22 mouse cellular contexts compared by ENCODE assay signal in the genomic region with DNA sequence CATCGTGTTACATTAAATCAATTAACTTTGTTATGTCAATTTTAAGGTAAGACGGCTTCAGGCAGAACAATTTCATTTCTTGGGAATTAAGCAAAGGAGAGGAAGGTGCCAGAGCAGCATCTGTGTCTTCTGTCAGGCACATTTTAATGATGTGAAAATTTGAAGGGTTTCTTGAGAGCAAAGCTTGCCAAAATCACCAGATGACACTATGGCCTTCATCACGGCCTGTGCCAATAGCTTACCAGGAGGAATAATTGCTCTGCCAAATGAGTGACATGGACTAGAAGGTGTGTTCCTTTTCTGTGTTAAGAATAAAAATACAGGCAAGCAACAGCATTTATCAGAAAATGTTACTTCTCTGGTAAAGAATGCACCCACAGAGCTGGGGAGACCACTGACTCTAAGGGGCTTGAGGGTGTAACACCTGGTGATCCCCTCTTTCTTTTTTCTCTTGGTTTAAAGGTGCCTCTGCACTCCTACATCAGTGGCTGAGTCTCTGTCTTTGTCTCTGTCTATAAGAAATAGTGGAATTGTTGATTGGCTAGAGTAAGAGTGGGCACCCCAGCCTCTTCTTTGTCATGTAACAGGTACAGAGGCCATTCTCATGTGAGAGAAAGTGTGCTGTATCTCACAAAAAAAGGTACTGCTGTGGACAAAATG.
A peak's percentile ranks its signal among the peaks of the same experiment; 100 is the strongest.
DNase-seq lines count a peak whose midpoint lies in the region; ATAC-seq lines count a peak whose summit lies in the region.
"Had no signal": no experiment of that assay in that cellular context is flagged by ENCODE, and none has a peak within 500 bp of the region (broad histone marks: within the 10 kb centered on the region; RNA-seq: fewer than 3 reads in every experiment).

No protein-coding gene starts in this region.

- H3K4me1 ChIP-seq in forebrain, embryonic 13.5 days, result no peaks in the 10 kb centered on the region
- no peaks in the 10 kb centered on the region for H3K4me1 ChIP-seq in forebrain, embryonic 12.5 days
- H3K4me1 ChIP-seq in forebrain, embryonic 16.5 days (replicated peaks; ENCODE audit: control insufficient read depth, insufficient read depth, low read length), result 0 out of 2 replicates have a peak, but pooled peaks cover 8% of the 10 kb centered on the region
- H3K4me1 ChIP-seq: embryonic facial prominence, embryonic 12.5 days; midbrain, embryonic 12.5 days had no signal

- no peak overlapping the region for H3K9ac ChIP-seq in forebrain, embryonic 13.5 days
- no peak overlapping the region for H3K9ac ChIP-seq in forebrain, embryonic 12.5 days
- no peak overlapping the region for H3K9ac ChIP-seq in forebrain, embryonic 16.5 days (replicated peaks; ENCODE audit: low read depth, low read length)
- H3K9ac ChIP-seq: embryonic facial prominence, embryonic 12.5 days; midbrain, embryonic 12.5 days had no signal

- intact Hi-C loops in left cerebral cortex, postnatal 4 days (cut with DNase I), result no loop called here

- no peak overlapping the region for H3K4me2 ChIP-seq in forebrain, embryonic 13.5 days
- no peak overlapping the region for H3K4me2 ChIP-seq in forebrain, embryonic 12.5 days
- H3K4me2 ChIP-seq in forebrain, embryonic 16.5 days (ENCODE audit: low read length), result no peak overlapping the region
- H3K4me2 ChIP-seq: embryonic facial prominence, embryonic 12.5 days; midbrain, embryonic 12.5 days had no signal

- H3K36me3 ChIP-seq in forebrain, embryonic 13.5 days (ENCODE audit: poor library complexity, severe bottlenecking), result no peaks in the 10 kb centered on the region
- no peaks in the 10 kb centered on the region for H3K36me3 ChIP-seq in forebrain, embryonic 12.5 days (replicated peaks)
- H3K36me3 ChIP-seq in forebrain, embryonic 16.5 days (ENCODE audit: control insufficient read depth, insufficient read depth), result no peaks in the 10 kb centered on the region
- H3K36me3 ChIP-seq: embryonic facial prominence, embryonic 12.5 days; midbrain, embryonic 12.5 days had no signal

- H3K27me3 ChIP-seq in forebrain, embryonic 13.5 days, result no peaks in the 10 kb centered on the region
- H3K27me3 ChIP-seq in forebrain, embryonic 12.5 days, result no peaks in the 10 kb centered on the region
- no peaks in the 10 kb centered on the region for H3K27me3 ChIP-seq in forebrain, embryonic 16.5 days (replicated peaks; ENCODE audit: control insufficient read depth, insufficient read depth, low read length)
- H3K27me3 ChIP-seq: embryonic facial prominence, embryonic 12.5 days; midbrain, embryonic 12.5 days; Patski had no signal

- DNase-seq in left cerebral cortex, postnatal 4 days, result peak; percentile 65
- DNase-seq in left cerebral cortex, adult 8-10 months (ENCODE audit: low spot score in 2 of 2), result no peak
- DNase-seq in cerebellum, adult 8-10 months, result peak; percentile 57
- no peak for DNase-seq in thymus, postnatal 4 days
- DNase-seq in c-Kit-positive CD71-positive TER-119-positive erythroid progenitor cells, embryonic 14.5 days (ENCODE audit: low spot score), result no peak
- DNase-seq: adrenal gland, postnatal 10 days; gastrocnemius, postnatal 14 days; heart, adult 2 months; kidney, adult 2 months; kidney, postnatal 14 days; liver; thymus, postnatal 25 days had no signal

- 76% methylated on average over 3 of the region's 3 CpGs for WGBS in forebrain, embryonic 13.5 days
- 88% methylated on average over 3 of the region's 3 CpGs for WGBS in forebrain, embryonic 12.5 days
- 52% methylated on average over 3 of the region's 3 CpGs for WGBS in forebrain, embryonic 16.5 days

- H3K27ac ChIP-seq in forebrain, embryonic 13.5 days, result no peak overlapping the region
- no peak overlapping the region for H3K27ac ChIP-seq in forebrain, embryonic 12.5 days
- H3K27ac ChIP-seq in forebrain, embryonic 16.5 days (ENCODE audit: low read length), result peak overlapping the region; percentile 37; the same call in 1 of the 2 replicates
- H3K27ac ChIP-seq: embryonic facial prominence, embryonic 12.5 days; heart, adult 2 months; layer of hippocampus, adult 2 months; midbrain, embryonic 12.5 days had no signal

- H3K9me3 ChIP-seq in forebrain, embryonic 13.5 days (replicated peaks), result no peaks in the 10 kb centered on the region
- H3K9me3 ChIP-seq in forebrain, embryonic 12.5 days, result no peaks in the 10 kb centered on the region
- no peaks in the 10 kb centered on the region for H3K9me3 ChIP-seq in forebrain, embryonic 16.5 days (ENCODE audit: control insufficient read depth, low read length)
- H3K9me3 ChIP-seq: embryonic facial prominence, embryonic 12.5 days; midbrain, embryonic 12.5 days had no signal

- H3K4me3 ChIP-seq in forebrain, embryonic 13.5 days, result no peak overlapping the region
- no peak overlapping the region for H3K4me3 ChIP-seq in forebrain, embryonic 12.5 days (replicated peaks)
- no peak overlapping the region for H3K4me3 ChIP-seq in forebrain, embryonic 16.5 days (replicated peaks; ENCODE audit: low read length)
- H3K4me3 ChIP-seq: embryonic facial prominence, embryonic 12.5 days; erythroblast, embryonic 14.5 days; heart, adult 2 months; layer of hippocampus, adult 2 months; midbrain, embryonic 12.5 days; myocyte had no signal

- ATAC-seq in forebrain, embryonic 13.5 days, result peak; percentile 78; the same call in 1 of the 2 replicates
- no peak for ATAC-seq in forebrain, embryonic 12.5 days (ENCODE audit: low FRiP score)
- ATAC-seq in forebrain, embryonic 16.5 days, result peak; percentile 79
- ATAC-seq: lung, postnatal 0 days; Patski had no signal

Comparison
In these comparisons a context has a peak if more than half of its experiments do, and no peak if none do; other contexts are left out.
1. DNase-seq: peak in left cerebral cortex, postnatal 4 days (single experiment) and cerebellum, adult 8-10 months (single experiment); none in left cerebral cortex, adult 8-10 months (0 of 2), thymus, postnatal 4 days (single experiment) and c-Kit-positive CD71-positive TER-119-positive erythroid progenitor cells, embryonic 14.5 days (single experiment).